Mouse (Mus musculus): ENCODE data around the gene Hp1bp3.

Hp1bp3 gene

DNA sequence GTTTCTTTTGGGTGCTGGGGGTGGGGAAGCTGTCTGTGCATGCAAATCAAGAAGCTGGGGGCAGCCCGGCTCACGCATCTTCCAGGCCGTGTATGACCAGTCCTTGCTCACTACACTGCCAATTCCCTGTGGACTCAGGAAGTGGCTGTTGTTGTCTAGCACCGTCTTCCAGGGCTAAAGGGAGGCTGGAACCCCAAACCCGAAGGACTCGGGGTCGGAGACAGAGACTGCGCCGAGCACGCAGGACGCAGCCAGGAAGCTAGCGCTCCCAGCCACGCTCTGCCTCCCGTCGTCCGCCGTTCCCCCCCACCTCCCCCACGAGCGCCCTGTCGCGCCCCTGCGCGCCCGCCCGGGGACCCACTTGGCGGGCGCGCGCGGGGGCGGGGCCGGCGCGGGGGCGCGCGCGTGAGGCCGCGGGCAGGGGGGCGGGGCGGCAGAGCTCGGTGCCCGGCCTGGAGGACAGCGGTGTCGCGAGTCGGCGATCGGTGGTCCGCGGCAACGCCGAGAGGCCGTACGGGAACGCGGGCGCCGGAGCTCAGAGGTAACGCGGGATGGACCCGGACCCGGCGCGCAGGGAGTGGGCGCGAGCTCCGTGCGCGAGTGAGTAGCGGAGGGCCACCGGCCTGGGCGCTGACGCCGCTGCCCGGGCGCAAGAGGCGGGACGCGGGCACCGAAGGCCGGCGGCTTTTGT is at the start of gene Hp1bp3:
TSS of gene Hp1bp3 (plus strand) at position 97 of the 691 bp plus-strand sequence.
- peak; percentile 91 for DNase-seq

DNA sequence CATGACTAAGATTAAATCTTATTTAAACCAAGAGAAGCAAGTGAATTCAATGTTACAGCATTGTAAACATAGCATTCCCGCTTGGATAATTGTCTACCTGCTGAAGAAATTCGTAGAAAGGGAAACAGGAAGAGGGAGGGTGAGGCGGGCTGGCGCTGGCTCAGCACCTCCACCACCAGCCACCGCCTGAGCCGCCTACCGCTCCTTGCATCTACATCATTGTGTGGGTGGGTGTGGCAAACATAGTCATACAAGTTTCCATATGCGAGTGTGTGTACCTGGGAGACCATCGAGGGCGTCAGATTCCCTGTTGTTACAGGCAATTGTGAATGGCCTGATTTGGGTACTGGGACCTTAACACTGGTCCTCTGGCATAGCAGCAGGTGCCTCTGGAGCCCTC is 49.6 kb upstream of the Hp1bp3 start:
- no peak for DNase-seq

DNA sequence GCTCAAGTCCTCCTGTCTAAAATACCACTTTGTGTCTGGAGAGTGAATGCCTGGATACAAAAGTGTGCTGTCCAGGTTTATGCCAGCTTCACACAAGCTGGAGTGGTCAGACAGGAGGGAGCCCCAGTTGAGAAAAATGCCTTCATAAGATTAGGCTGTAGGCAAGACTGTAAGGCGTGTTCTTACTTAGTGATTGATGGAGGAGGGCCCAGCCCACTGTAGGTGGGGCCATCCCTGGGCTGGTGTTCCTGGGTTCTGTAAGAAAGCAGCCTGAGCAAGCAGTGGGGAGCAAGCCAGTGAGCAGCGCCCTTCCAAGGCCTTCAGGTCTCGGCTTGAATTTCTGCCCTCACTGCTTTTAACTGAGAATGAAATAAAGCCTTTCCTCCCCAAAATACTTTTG is 47.9 kb upstream of the Hp1bp3 start:
- DNase-seq = no peak

DNA sequence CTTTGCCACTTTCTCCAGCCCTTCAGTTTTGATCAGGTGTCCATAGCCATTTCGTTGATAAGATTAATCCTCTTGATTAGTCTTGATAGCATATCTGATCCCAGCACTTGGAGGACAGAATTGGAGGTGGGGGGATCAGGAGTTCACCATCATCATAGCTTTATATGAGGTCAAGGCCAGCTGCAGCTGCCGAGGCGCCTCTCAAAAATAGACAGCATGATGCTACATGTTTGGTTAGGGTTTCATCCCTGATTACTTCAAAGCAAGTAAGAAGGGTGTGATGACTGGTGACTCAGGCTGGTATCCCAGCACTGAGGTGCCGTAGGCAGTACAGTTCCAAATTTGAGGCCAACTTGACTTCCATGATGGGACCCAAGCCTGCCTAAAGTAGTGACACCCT is 46.7 kb upstream of the Hp1bp3 start:
- no peak for DNase-seq

DNA sequence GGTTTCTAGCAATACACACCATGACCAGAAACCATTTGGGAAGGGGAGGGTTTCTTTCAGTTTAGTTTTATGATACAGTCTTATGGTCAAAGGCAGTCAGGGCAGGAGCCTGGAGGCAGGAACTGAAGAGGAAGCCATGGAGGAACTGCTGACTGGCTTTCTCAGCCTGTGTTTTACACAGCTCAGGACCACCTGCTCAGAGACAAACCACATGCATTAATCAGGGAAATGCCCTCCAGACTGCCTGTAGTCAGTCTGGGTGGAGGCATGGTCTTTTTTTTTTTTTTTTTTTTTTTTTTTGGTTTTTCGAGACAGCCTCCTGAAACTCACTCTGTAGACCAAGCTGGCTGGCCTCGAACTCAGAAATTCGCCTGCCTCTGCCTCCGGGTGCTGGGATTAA is 43.4 kb upstream of the Hp1bp3 start:
- no peak for DNase-seq

DNA sequence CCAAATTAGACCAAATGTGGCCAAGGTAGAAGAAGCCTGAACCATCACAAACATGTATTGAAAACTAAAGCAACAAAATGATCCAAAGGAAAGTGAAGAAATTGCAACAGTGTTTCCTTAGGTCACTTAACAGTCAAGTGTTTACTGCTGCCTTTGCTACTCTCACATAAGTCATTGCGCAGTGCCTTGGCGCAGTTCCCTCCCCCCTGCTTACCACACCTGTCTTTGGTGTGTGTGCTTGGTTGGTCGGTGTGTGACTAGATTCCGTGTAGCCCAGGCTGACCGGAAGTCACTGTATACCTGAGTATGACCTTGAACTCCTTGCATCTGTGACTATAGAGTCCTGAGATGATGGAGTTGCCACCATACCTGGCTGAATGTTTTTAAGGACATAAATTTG is 36.7 kb upstream of the Hp1bp3 start:
- DNase-seq = no peak

DNA sequence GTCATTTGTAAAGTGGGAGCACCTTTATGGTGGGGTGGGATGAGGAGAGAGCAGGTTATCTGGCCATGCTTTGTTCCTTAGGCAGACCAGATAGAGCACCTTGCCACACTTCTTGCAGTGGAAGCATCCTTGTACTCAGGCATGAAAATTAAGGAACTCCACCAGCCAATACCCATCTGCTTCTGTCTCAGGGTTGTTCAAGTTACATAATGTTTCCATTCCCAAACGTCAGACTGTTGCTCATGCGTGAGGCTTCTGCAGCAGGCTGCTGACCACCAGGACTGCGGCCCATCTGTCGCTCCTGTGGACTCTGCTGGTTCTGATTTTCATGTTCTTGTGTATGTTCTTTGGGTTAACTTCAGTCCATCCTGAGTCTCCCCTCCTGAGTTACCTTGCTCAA is 35.4 kb upstream of the Hp1bp3 start:
- no peak for DNase-seq

DNA sequence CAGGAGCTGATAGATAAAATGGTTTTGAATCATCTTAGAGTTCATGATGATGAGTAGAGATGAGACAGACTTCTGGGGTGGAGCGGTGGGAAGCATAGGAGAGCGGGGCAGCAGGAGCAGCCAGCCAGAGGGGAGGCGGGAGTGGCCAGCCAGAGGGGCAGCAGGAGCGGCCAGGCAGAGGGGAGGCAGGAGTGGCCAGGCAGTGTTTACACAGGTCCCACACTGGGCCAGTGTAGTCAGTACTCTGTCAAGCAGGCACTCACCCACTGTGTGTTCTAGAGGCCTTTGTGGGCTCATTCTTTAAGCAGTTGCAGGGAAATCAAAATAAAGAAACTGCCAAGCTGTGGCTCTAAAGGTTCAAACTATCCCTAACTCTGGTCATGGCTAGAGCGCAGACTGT is 32.0 kb upstream of the Hp1bp3 start:
- DNase-seq = no peak

DNA sequence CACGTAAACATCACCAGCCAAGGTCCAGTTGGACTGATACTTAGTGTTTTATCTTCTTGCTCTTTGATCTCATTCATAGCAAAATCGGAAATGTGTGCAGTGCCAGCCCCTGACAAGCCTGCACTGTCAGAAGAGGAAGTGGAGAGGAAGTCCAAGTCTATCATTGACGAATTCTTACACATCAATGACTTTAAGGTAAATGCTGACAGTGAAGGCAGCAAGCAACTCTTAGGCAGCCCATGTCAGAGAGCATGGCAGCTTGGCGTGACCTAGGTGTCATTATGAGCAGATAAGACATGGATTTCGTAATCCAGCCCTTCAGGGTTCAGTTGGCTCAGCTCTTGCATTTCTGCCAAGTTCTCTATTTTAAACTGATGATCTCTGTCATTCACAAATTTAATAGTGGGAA is 31.5 kb upstream of the Hp1bp3 start:
- DNase-seq = no peak

DNA sequence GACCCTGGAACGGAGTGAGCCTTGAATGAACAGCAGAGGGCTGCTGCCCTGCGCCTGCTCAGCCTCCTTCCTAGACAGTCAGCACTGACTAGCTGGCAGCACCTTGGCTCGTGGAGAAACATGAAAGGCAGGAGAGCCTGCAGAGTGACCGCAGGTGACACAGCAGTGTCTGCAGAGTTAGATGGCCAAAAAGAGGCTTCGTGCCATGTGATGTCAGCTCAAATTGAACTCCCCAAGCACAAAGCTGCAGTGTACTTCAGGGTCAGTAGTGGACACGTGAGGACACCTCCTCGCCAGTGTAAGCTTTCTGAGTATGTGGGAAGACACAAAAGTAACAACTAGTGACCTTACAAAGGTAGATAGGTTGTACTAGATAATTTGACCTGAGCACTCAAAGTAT is 30.1 kb upstream of the Hp1bp3 start:
- DNase-seq = no peak

DNA sequence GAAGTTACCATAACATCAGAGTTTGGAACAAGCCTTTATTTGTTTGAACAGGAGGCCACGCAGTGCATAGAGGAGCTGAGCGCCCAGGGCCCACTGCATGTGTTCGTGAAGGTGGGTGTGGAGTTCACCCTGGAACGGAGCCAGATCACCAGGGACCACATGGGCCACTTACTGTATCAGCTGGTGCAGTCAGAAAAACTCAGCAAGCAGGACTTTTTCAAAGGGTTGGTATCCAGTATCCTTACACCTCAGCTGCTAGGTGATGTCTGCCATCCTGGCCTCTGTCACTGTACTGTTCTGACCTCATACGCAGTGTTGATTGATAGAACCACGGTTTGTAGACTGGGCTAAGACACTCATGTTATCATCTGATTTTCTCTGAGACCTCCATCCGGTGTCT is 28.1 kb upstream of the Hp1bp3 start:
- no peak for DNase-seq

DNA sequence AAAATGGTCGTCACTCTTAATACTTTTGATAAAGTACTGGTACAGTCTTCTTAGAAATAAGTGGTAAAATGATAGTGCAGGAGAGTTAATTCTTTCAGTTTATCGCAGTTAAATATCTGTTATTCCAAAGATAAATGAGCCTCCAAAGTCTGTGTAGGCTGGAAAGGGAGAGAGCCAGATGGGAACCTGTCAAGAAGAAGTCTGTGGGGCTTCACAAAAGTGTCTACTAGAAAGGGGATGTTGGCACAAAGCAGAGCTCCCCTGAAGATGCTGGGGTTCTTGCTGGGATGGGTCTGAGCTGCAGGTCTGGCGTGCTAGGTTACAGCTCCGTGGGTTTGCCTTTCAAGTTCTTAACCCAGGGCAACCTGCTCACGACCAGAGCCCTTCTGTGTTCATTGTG is 23.5 kb upstream of the Hp1bp3 start:
- no peak for DNase-seq

DNA sequence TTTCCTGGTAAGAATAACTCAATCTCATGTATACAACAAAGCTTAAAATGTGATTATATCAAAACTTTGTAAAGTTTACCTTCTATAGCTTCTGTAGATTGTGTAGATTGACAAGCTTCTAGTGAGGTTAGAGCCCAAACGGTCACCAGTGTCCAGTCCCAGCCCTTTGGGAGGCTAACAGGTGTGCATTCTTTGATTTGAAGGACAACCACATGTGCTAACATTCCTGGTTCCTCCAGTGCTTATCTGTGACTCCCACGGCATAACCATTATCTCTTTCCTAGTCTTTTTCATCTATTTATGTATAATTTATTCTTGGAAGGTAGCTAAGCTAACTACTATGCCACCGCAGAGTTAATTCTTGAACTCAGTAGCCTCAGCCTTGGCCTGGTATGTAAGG is 15.3 kb upstream of the Hp1bp3 start:
- DNase-seq = no peak

DNA sequence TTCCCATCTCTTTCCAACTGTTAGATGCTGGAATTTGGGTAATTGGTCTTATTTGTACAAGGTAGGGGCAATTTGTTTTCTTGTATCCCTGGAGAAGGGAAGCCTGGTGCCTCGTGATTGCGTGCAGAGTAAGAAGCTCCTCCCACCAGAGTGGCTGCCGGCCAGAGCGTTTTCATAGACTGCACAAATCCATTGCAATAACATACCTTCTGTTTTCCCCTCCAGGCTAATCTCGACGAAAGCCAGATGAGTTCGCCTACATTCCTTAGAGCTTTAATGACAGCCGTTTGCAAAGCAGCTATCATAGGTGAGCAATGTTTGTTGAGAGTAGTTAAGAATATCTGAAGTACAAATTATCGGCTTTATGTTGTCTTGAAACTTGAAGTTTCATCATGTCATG is 14.4 kb upstream of the Hp1bp3 start:
- no peak for DNase-seq

DNA sequence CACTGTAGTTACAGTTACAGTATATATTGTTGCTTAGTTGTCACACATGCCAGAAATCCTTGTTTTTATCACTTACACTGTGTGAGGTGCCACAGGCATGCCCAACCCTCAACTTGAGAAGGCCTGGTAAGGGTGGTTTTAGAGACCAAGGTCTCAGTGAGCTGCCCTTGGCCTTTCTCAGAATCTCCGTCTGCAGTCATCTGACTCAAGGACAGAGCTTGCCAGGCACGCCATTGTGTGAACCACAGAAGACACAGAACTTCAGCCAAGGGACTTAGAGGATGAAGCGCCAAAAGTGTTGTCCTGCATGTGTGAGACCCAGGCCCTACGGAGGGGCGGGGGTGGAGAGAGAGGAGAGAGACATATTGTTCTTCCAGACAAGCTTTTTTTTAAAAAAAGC is 6.0 kb upstream of the Hp1bp3 start:
- no peak for DNase-seq

DNA sequence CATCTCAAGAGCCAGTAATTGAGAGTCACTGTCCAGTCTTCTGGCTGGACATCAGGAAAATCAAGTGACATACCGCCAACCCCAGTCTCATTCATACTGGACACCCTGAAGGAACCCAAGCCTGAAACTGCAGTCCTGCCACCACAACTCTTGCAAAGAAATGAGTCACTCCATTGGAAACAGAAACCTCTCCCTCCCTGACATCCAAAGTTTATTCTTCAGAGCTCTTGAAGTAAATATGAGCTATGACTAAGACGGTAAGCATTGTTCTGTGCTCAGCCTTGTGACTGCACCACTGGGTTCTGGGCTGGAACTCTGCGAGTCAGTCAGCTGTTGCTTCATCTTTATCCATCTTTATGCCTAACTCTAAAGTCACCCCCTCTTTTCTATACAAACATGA is 2.2 kb upstream of the Hp1bp3 start:
- DNase-seq = no peak

DNA sequence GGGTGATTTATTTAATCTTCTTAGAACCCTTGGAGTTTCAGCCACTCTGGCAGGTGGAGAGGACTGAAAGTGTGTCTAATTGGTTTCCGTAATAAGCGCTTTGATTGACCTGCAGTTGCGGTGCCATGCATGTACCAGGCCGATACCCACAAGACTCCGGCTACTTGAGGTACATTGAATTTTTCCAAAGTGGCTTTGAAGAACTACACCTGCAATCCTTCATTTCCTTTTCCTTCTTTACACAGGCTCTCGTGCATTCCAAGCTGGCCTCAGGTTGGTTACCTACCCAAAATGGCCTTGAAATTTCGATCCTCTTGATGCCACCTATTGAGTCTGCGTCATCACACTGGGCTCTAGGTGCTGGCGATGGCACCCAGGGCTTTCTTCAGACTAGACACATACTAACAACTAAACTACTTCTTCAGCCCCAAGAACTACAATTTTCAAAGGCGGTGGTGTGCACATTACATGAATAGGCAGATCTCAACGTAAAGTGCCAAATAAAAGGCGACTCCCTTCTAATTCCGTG is 361 bp upstream of the Hp1bp3 start:
- no peak for DNase-seq

DNA sequence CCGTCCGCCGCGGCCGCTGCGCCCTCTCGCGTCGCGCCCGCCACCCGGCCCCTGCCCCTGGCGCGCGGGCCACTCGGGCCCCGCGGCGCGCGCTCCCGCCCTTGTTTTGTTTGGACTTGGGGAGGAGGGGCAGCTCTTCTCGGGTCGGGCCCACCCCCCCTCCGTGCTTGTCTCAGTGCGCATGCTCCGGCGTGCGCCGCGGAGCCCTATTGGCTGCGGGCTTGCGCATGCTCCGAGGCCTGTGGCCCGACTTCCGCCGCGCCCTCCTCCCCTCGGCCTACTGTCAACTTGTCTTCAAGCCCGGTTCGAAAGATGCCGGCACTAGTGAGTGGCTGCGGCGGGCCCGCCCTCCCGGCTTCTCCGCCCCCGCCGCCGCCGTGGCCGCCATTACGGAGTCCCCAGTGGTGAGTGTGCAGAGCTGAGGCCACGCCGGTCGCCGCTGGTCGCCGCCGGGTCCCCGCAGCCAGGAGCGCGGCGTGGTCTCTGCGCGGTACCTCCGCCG is 846 bp downstream of the Hp1bp3 start:
- DNase-seq = peak; percentile 99

DNA sequence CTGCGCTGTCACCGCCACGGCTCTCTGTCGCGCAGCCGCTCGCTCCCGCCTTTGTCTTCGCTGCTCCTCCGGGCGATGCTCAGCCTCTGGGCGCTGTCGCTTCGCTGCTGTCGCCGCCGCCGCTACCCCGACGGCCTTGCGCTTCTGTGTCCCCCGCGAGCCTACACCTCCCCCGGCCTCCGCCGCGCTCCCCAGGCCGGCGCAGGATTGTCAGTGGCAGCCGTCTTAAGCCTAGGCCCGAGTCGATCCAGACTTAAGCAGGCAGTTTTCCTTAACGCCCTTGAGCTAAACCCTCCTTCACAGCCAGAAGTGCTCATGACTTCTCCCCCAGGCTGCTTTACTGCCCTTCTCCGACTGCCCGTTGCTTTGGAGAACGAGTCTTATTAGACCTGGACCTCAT is 1.3 kb downstream of the Hp1bp3 start:
- DNase-seq = no peak

DNA sequence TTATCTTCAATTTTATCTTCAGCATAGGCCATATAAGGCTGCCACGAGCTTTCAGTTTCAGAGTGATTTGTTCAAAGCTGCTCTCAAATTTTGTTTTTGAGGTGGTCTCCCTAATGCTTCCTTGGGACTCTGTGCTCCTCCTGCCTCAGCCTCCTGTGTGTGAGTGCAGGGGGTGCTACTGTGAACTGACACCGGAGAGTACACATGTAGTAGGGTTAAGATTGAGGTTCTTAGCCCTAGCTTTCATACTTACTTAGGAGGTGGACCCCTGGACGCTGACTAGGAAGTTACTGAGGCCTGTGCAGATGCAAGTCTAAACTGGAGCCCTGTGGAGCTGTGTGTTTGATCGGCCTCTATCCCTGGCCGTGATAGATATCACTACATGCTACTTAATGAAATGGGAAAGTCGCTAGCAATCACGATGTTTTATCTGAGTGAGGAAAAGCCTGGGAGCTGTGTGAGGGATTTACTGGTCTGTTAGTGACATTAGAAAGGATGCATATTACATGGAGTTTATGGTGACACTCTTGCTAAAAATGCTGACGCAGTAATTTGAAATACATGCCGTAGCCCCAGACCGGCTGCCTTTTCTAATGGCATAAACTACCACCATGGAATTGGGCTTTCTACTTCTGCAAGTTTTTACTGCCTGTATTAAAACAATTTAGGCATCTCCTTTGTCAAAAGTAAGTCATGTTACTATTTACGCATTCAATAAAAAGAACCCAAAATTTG is 2.0 kb downstream of the Hp1bp3 start:
- no peak for DNase-seq

DNA sequence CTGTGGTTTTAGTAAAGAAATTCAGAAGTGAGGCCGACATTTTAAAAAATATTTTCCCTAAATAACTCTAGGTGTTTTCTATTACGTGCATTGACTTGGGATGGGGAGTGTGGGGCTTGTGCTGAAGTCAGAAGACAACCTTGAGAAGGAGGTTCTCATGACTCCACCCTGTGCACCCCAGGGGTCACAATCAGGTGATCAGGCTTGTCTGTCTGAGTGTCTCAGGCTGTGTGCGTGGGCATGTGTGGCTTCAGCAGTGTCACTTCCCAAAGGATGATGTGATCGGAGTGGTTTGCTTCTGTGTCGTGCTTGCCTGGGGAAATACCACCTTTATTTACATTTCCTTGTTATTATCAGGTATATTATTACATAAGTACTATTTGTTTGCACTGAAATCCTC is 3.2 kb downstream of the Hp1bp3 start:
- no peak for DNase-seq

DNA sequence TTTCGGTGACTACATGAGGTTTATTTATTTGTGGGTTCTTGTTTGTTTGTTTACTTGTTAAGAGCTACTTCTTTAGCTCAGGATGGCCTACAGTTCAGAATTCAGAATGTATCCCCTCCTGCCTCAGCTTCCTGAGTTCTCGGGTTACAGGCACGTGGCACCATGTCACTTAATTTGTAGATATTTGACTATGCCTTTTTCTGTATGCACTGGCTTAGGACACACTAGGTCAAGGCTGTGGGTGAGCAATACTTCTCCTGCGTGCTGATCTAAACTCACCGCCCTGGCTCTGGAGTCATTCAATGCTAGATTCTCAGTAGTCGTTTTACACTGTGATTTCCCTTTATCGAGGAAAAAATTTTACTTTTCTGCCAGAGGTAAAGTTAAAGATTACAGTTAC is 4.7 kb downstream of the Hp1bp3 start:
- DNase-seq = no peak

DNA sequence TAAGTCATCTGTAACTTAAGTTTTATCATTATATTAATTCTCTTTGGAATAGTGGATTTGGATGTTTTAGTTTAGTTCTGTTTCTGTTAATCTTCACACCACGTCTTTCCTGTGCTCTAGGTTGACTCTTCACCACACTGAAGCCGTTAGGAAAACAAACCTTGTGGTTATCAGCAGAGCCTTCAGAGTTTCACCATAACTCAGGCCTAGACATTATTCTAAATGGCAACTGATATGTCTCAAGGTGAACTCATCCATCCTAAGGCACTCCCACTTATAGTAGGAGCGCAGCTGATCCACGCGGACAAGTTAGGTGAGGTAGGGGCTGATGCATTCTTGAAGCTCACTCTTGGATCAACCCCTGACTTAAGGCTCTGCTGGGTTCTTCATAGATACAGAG is 5.3 kb downstream of the Hp1bp3 start:
- DNase-seq = no peak

DNA sequence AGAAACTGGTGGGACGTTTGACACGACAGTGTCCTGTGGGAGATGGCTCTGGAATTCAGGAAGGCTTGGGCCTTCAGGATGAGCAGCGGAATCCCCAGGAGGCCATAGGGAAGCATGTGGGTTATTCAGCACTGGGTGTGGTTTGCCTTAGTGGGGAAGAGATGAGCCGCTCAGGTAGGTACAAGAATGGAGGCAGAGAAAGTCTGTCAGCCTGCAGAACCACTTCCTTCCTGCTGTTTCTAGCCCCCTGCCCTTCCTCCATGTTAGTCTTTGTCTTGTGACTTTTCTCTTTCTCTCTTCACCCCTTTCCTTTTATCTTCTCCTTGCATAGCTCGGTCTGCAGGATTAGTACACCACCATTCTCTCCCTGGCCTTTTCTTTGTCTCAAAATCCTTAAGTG is 6.3 kb downstream of the Hp1bp3 start:
- DNase-seq = peak; percentile 46

DNA sequence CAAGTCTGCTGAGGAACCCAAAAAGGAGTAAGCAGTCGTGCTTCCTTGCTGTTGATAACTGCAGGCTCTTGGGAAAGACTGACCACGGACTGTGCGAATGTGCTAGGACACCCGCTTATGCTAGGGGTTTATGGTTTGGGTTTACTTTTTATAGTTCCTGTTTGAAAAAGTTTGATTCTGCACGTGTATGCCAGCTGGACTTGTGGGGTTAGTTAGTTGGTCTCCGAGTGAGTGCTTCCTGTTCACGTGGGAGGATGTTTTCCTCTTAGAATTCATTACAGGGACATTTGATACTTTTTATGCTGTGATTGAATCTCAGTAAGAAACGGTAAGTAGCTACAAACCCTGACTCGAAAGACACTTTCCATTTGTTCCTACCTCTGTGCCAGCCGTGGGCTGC is 7.5 kb downstream of the Hp1bp3 start:
- no peak for DNase-seq
